Mouse (Mus musculus): Measurements from ENCODE around the gene Gm1113. TPM values are rescaled to one million over a fixed set of nuclear protein-coding genes. Genes with fewer than 3 reads are reported as not detected.

Gene Gm1113
- total RNA-seq, 2 experiments from 2014 or later, result not detected

- DNase-seq (ENCODE audit: extremely low spot score in 1 of 2, low spot score in 1 of 2), result no peak
Measured at GRCm38 (mm10) chr9:35483949-35484348, 34.1 kb downstream of the Gm1113 start.

- no peak for DNase-seq (ENCODE audit: extremely low spot score in 1 of 2, low spot score in 1 of 2)
Measured at GRCm38 (mm10) chr9:35482014-35482898, 35.8 kb downstream of the Gm1113 start.

- no peak for DNase-seq (ENCODE audit: extremely low spot score in 1 of 2, low spot score in 1 of 2)
Measured at GRCm38 (mm10) chr9:35479456-35479855, 38.6 kb downstream of the Gm1113 start.

GRCm38 (mm10) chr9:35475394-35475793, 42.7 kb downstream of the Gm1113 start:
- DNase-seq (ENCODE audit: extremely low spot score in 1 of 2, low spot score in 1 of 2), result no peak

GRCm38 (mm10) chr9:35474104-35474724, 43.9 kb downstream of the Gm1113 start:
- DNase-seq (ENCODE audit: extremely low spot score in 1 of 2, low spot score in 1 of 2), result no peak

- no peak for DNase-seq (ENCODE audit: extremely low spot score in 1 of 2, low spot score in 1 of 2)
Measured at GRCm38 (mm10) chr9:35468913-35469312, 49.2 kb downstream of the Gm1113 start.

- no peak for DNase-seq (ENCODE audit: extremely low spot score in 1 of 2, low spot score in 1 of 2)
Measured at GRCm38 (mm10) chr9:35467264-35467817, 50.7 kb downstream of the Gm1113 start.

- no peak for DNase-seq (ENCODE audit: extremely low spot score in 1 of 2, low spot score in 1 of 2)
Measured at GRCm38 (mm10) chr9:35459594-35459993, 58.5 kb downstream of the Gm1113 start.

Other genes with a start within 250 kb of the Gm1113 start
- 10 to 100 TPM in 1 of 2 experiments, 1 to 10 TPM in 1; 9.5 to 15.8 TPM for gene Cdon, start 97.1 kb downstream of the Gm1113 start, total RNA-seq (2021)
- gene Ddx25, start 40.3 kb upstream of the Gm1113 start, total RNA-seq (2021), result 10 to 100 TPM; 14.1 to 14.9 TPM
- 10 to 100 TPM; 11.3 to 12.0 TPM for gene Pus3, start 40.3 kb upstream of the Gm1113 start, total RNA-seq (2021)
- gene Pate2, start 52.0 kb upstream of the Gm1113 start, total RNA-seq (2021), result 1 to 10 TPM in 1 of 2 experiments, under 1 TPM in 1; 0.62 to 1.5 TPM
- 10 to 100 TPM; 12.9 to 13.1 TPM for gene Hyls1, start 52.1 kb upstream of the Gm1113 start, total RNA-seq (2021)
- not detected for gene Pate4, start 93.7 kb upstream of the Gm1113 start, total RNA-seq (2021)
- not detected for gene Pate3, start 129.9 kb upstream of the Gm1113 start, total RNA-seq (2021)
- gene Pate1, start 169.1 kb upstream of the Gm1113 start, total RNA-seq (2021), result not detected
- not detected for gene Gm17677, start 222.8 kb upstream of the Gm1113 start, total RNA-seq (2021)

Data from layer of hippocampus, postnatal 25 days (tissue).